Mouse (Mus musculus) urinary bladder, adult 2 months (tissue): ENCODE results near the gene Zmym5. TPM values are rescaled to one million over a fixed set of nuclear protein-coding genes. Genes with fewer than 3 reads are reported as not detected.
A peak's percentile ranks its signal among the peaks of the same experiment; 100 is the strongest.
"Not testable (repeated sequence)": the region's sequence is repeated elsewhere in the genome, so short reads cannot be mapped to it uniquely, and the experiment has no call there.

Experiments
- DNase-seq: peaks from one replicate; pipeline ENCODE4 v3.0.0; 2022; ENCODE audit warnings: low spot score
- polyA plus RNA-seq: library from polyadenylated mRNA; depleted of rRNA; stranded (reverse); fragments of >200 nt; gene quantifications from 2 replicates; pipeline ENCODE4 v1.2.3, GENCODE M21; 2012; rRNA removed

The Zmym5 gene
- polyA plus RNA-seq, 1 experiment: 38.2 TPM

GRCm38 (mm10) chr14:56777360-56778136 is 34.0 kb downstream of the Zmym5 start:
- DNase-seq: peak; percentile 57

- DNase-seq: no peak
Observed at GRCm38 (mm10) chr14:56776571-56777238, 34.8 kb downstream of the Zmym5 start.

- no peak for DNase-seq
Observed at GRCm38 (mm10) chr14:56775416-56775815, 36.1 kb downstream of the Zmym5 start.

- not testable (repeated sequence) for DNase-seq
Observed at GRCm38 (mm10) chr14:56766438-56766837, 45.1 kb downstream of the Zmym5 start.

GRCm38 (mm10) chr14:56765117-56765516 is 46.4 kb downstream of the Zmym5 start:
- DNase-seq: not testable (repeated sequence)

GRCm38 (mm10) chr14:56751282-56751681 is 60.2 kb downstream of the Zmym5 start:
- no peak for DNase-seq

Other genes with a start within 250 kb of the Zmym5 start
- gene Cenpj, start 236.3 kb downstream of the Zmym5 start, polyA plus RNA-seq: 3.6 and 6.0 TPM in 2 replicates
- 28.0 and 36.2 TPM in 2 replicates for gene Parp4, start 236.1 kb downstream of the Zmym5 start, polyA plus RNA-seq
- gene Mphosph8, start 143.5 kb downstream of the Zmym5 start, polyA plus RNA-seq: 18.1 and 19.3 TPM in 2 replicates
- 15.6 and 19.8 TPM in 2 replicates for gene Pspc1, start 33.4 kb downstream of the Zmym5 start, polyA plus RNA-seq
- 31.5 and 35.1 TPM in 2 replicates for gene Zmym2, start 74.9 kb upstream of the Zmym5 start, polyA plus RNA-seq
- gene Gja3, start 246.4 kb upstream of the Zmym5 start, polyA plus RNA-seq: not detected in 2 replicates